Mouse (Mus musculus): Measurements from ENCODE around the gene Gba. TPM values are rescaled to one million over a fixed set of nuclear protein-coding genes. Genes with fewer than 3 reads are reported as not detected.

Gene Gba
- polyA plus RNA-seq, 1 experiment from 2014 or later: 62.5 TPM

- Histone ChIP-seq H3K4me1 (peaks cover 14% of the 10 kb centered on the region), H3K4me3 (no peak overlapping the region), H3K4me2 (no peak overlapping the region), H3K9me3 (no peaks in the 10 kb centered on the region), H3K27ac (no peak overlapping the region), H3K27me3 (no peaks in the 10 kb centered on the region), H3K9ac (no peak overlapping the region), H3K36me3 (peaks cover 26% of the 10 kb centered on the region)
- 61% methylated on average over 5 of the region's 6 CpGs for WGBS
- ATAC-seq (ENCODE audit: insufficient number of reproducible peaks, low FRiP score, low TSS enrichment, low read depth): no peak
Measured at GRCm38 (mm10) chr3:89232614-89233013, 29.9 kb downstream of the Gba start.

- H3K9ac ChIP-seq: no peak overlapping the region
- no peaks in the 10 kb centered on the region for H3K9me3 ChIP-seq
- no peak overlapping the region for H3K4me2 ChIP-seq
- peaks cover 7% of the 10 kb centered on the region for H3K4me1 ChIP-seq
- H3K36me3 ChIP-seq: peaks cover 35% of the 10 kb centered on the region
- no peak overlapping the region for H3K4me3 ChIP-seq
- no peaks in the 10 kb centered on the region for H3K27me3 ChIP-seq
- H3K27ac ChIP-seq: no peak overlapping the region
- 74% methylated on average over 14 of the region's 14 CpGs for WGBS
- ATAC-seq (ENCODE audit: insufficient number of reproducible peaks, low FRiP score, low TSS enrichment, low read depth): no peak
Measured at GRCm38 (mm10) chr3:89233562-89234110, 30.9 kb downstream of the Gba start.

- Histone ChIP-seq H3K9me3 (no peaks in the 10 kb centered on the region), H3K36me3 (peaks cover 52% of the 10 kb centered on the region), H3K9ac (no peak overlapping the region), H3K27me3 (no peaks in the 10 kb centered on the region), H3K27ac (no peak overlapping the region), H3K4me1 (peaks cover 3% of the 10 kb centered on the region; the same call in 1 of the 2 replicates), H3K4me2 (no peak overlapping the region), H3K4me3 (no peak overlapping the region)
- WGBS: 91% methylated on average over 10 of the region's 10 CpGs
- ATAC-seq (ENCODE audit: insufficient number of reproducible peaks, low FRiP score, low TSS enrichment, low read depth): no peak
Measured at GRCm38 (mm10) chr3:89236516-89236915, 33.8 kb downstream of the Gba start.

- H3K36me3 ChIP-seq: peaks cover 59% of the 10 kb centered on the region
- WGBS: 93% methylated on average over 21 of the region's 21 CpGs
- no peak overlapping the region for H3K4me3 ChIP-seq
- H3K27ac ChIP-seq: no peak overlapping the region
- H3K4me2 ChIP-seq: no peak overlapping the region
- no peak overlapping the region for H3K9ac ChIP-seq
- H3K4me1 ChIP-seq: peaks cover 3% of the 10 kb centered on the region; the same call in 1 of the 2 replicates
- H3K9me3 ChIP-seq: no peaks in the 10 kb centered on the region
- no peak for ATAC-seq (ENCODE audit: insufficient number of reproducible peaks, low FRiP score, low TSS enrichment, low read depth)
- H3K27me3 ChIP-seq: no peaks in the 10 kb centered on the region
Measured at GRCm38 (mm10) chr3:89237682-89238081, 35.0 kb downstream of the Gba start.

GRCm38 (mm10) chr3:89238494-89238893, 35.8 kb downstream of the Gba start:
- no peak; the same call in 1 of the 2 replicates for ATAC-seq (ENCODE audit: insufficient number of reproducible peaks, low FRiP score, low TSS enrichment, low read depth)

GRCm38 (mm10) chr3:89242331-89242895, 39.7 kb downstream of the Gba start:
- H3K9me3 ChIP-seq: no peaks in the 10 kb centered on the region
- H3K4me3 ChIP-seq: no peak overlapping the region
- H3K27ac ChIP-seq: no peak overlapping the region
- H3K9ac ChIP-seq: no peak overlapping the region
- 71% methylated on average over 9 of the region's 9 CpGs for WGBS
- no peaks in the 10 kb centered on the region for H3K27me3 ChIP-seq
- peaks cover 35% of the 10 kb centered on the region for H3K36me3 ChIP-seq
- H3K4me2 ChIP-seq: no peak overlapping the region
- no peak for ATAC-seq (ENCODE audit: insufficient number of reproducible peaks, low FRiP score, low TSS enrichment, low read depth)
- H3K4me1 ChIP-seq: peaks cover 34% of the 10 kb centered on the region

More at GRCm38 (mm10) chr3:89238494-89238893, 35.8 kb downstream of the Gba start:
- H3K36me3 ChIP-seq: peaks cover 59% of the 10 kb centered on the region
- H3K4me3 ChIP-seq: no peak overlapping the region
- H3K4me1 ChIP-seq: peaks cover 6% of the 10 kb centered on the region
- H3K9ac ChIP-seq: no peak overlapping the region
- no peaks in the 10 kb centered on the region for H3K9me3 ChIP-seq
- 61% methylated on average over 12 of the region's 12 CpGs for WGBS
- H3K4me2 ChIP-seq: no peak overlapping the region
- H3K27ac ChIP-seq: no peak overlapping the region
- no peaks in the 10 kb centered on the region for H3K27me3 ChIP-seq

GRCm38 (mm10) chr3:89243609-89244008, 40.9 kb downstream of the Gba start:
- peaks cover 37% of the 10 kb centered on the region for H3K4me1 ChIP-seq
- peak overlapping the region; percentile 86; the same call in 1 of the 2 replicates for H3K27ac ChIP-seq
- H3K9me3 ChIP-seq: no peaks in the 10 kb centered on the region
- ATAC-seq (ENCODE audit: insufficient number of reproducible peaks, low FRiP score, low TSS enrichment, low read depth): no peak
- H3K4me3 ChIP-seq: peak overlapping the region; percentile 83
- H3K9ac ChIP-seq: no peak overlapping the region; the same call in 1 of the 2 replicates
- H3K36me3 ChIP-seq: peaks cover 33% of the 10 kb centered on the region
- 13% methylated on average over 14 of the region's 14 CpGs for WGBS
- peak overlapping the region; percentile 82 for H3K4me2 ChIP-seq
- no peaks in the 10 kb centered on the region for H3K27me3 ChIP-seq

- H3K4me2 ChIP-seq: peak overlapping the region; percentile 82
- no peak for ATAC-seq (ENCODE audit: insufficient number of reproducible peaks, low FRiP score, low TSS enrichment, low read depth)
- peaks cover 37% of the 10 kb centered on the region for H3K4me1 ChIP-seq
- peak overlapping the region; percentile 86 for H3K27ac ChIP-seq
- peak overlapping the region; percentile 83 for H3K4me3 ChIP-seq
- H3K27me3 ChIP-seq: no peaks in the 10 kb centered on the region
- WGBS: 15% methylated on average over 25 of the region's 25 CpGs
- H3K9ac ChIP-seq: peak overlapping the region; percentile 39; the same call in 1 of the 2 replicates
- H3K9me3 ChIP-seq: no peaks in the 10 kb centered on the region
- H3K36me3 ChIP-seq: peaks cover 32% of the 10 kb centered on the region
Measured at GRCm38 (mm10) chr3:89244158-89244981, 41.6 kb downstream of the Gba start.

GRCm38 (mm10) chr3:89244982-89245687, 42.4 kb downstream of the Gba start:
- WGBS: 1% methylated on average over 19 of the region's 26 CpGs
- peaks cover 37% of the 10 kb centered on the region for H3K4me1 ChIP-seq
- H3K4me3 ChIP-seq: peak overlapping the region; percentile 83
- H3K4me2 ChIP-seq: peak overlapping the region; percentile 82
- no peaks in the 10 kb centered on the region for H3K9me3 ChIP-seq
- H3K27ac ChIP-seq: peak overlapping the region; percentile 86
- 0 out of 2 replicates have a peak, but pooled peaks have one; percentile 5 for ATAC-seq (ENCODE audit: insufficient number of reproducible peaks, low FRiP score, low TSS enrichment, low read depth)
- no peaks in the 10 kb centered on the region for H3K27me3 ChIP-seq
- H3K9ac ChIP-seq: peak overlapping the region; percentile 39; the same call in 1 of the 2 replicates
- H3K36me3 ChIP-seq: peaks cover 34% of the 10 kb centered on the region

GRCm38 (mm10) chr3:89245688-89246171, 43.0 kb downstream of the Gba start, which contains the start of gene Krtcap2:
Gene Krtcap2, plus strand, starts transcription at chr3:89245966.
- Histone ChIP-seq H3K4me1 (peaks cover 42% of the 10 kb centered on the region), H3K27ac (peak within 1 kb of the TSS; percentile 86), H3K4me3 (peak within 1 kb of the TSS; percentile 83), H3K36me3 (peaks cover 30% of the 10 kb centered on the region), H3K9me3 (no peaks in the 10 kb centered on the region), H3K9ac (peak within 1 kb of the TSS; percentile 70), H3K27me3 (no peaks in the 10 kb centered on the region), H3K4me2 (peak within 1 kb of the TSS; percentile 82)
- WGBS: 7% methylated on average over 20 of the region's 20 CpGs
- ATAC-seq (ENCODE audit: insufficient number of reproducible peaks, low FRiP score, low TSS enrichment, low read depth): peak; percentile 0; the same call in 1 of the 2 replicates

Data from limb, embryonic 15.5 days (tissue).